Mouse (Mus musculus) WW6 (cell line): ENCODE results near the gene Helq.

Experiments used
- DNase-seq: peaks from one replicate; pipeline ENCODE4 v3.0.0-alpha.2; 2013; ENCODE audit warnings: low read depth, low spot score

Gene Helq

DNA sequence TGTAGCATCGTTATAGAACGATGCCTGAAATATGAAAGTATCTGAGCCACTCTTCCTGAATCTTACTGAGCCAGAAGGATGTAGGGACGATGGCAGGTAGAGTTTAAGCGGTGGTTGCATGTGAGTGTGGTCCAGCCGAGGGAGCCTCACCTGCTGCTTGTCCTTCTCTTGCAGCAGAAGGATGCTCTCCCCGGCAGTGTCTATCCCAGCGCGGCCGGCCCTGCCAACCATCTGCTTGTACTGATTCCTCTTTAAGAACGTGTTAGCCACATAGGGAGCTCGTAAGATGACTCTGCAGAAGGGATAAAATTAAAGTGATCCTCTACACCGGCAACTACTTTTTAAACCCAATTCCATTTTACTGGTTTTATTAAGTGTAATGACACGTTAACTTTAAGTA lies 19.4 kb downstream of the Helq start:
- no peak for DNase-seq

DNA sequence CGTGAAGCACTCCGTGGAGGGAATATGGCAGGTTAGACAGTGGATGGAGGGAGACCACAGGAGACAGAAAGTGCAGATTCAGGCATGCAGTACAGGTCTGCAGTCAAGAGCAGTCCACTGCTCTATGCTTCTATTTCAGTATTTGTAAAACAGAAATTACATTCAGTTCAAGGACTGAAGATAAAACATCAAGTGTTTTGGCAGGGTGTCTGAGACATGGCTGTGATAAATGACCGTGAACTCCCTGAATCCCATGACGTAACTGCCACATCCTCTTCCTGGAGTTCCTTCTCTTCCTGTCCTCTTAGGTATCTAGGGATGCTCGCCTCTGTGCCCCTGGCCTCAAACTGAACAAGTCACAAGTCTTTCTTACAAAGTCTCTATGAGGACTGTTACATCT lies 21.5 kb downstream of the Helq start:
- DNase-seq = no peak

DNA sequence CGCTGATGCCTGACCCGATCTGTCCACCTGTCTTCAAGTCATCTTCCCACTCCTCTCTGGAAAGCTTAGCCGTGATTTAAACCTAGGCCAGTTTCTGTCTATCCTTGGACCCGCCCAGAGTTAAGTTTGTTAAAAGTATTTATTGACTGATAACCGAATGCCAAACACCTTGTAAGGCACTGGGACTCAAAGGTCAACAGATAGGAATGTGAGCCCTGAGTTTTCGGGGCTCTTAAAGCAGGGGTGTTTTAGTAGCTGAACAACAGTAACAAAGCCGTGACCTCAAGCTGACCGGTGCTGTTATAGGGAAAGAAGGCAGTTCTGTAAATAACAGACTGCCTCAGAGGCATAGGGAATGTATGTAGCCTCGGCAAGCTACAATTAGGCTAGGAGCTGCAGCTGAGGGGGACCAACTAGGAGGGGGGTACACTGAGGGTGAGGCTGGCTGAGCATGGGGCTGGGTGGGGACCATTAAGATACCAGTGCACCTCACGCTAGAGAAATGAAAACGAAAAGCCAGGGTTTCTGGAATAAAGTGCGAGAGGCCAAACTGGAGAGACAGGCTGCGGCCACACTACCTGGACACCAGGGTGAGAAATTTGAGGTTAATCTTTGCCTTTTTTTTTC lies 22.5 kb downstream of the Helq start:
- no peak for DNase-seq

DNA sequence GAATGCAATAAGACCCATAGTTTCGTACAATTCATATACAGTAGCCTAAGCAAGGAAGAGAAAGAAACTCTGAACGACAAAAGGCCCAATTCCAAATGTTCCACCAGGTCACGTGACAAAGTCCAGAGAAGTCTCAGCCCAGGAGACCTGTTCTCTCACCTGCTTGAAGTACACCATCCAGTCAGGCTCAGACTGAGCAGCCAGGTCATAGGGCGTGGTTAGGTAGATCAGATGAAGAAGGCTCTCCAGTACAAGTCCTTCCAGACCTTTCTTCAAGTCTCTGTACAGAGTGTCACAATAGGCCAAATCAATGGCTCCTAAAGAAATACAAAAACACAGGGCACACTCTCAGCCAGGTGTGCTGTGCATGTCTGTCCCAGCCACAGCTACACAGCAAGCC lies 26.8 kb downstream of the Helq start:
- DNase-seq = no peak

DNA sequence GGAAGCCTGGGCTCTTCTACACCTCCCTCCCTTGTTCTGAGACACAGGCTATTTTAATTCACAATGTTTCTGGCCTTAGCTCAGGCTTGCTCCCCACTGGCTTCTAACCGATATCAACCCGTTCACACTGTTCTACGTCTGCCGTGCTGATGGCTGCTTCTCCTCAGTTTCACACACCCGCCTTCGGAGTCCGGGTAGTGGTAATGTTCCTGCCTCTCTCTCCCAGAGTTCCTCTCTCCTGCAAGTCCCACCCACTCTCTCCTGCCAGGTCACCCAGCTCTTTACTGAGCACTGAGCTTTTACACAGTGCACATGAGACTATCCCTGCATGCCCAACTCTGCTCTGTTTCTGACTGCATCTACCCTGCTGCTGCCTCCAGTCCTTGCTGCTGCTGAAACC lies 32.4 kb downstream of the Helq start:
- no peak for DNase-seq

DNA sequence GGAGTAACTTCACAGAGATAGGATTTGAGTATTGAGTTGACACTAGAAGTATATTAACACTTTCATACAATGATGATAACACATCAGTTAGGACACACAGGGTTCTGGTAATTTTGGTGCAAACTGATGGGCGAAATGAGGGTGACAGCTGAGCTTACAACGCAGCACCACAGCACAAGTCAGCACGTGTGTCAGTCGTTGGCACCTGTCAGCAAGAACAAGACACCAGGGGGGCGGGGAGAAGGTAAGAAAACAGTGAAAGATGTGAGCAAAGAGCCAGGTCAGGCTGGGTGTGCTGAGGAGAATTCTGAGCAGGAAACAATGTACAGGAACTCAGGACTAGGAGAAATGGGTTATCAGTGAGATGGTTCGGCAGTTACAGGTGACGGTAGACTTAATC lies 36.7 kb downstream of the Helq start:
- DNase-seq = no peak

DNA sequence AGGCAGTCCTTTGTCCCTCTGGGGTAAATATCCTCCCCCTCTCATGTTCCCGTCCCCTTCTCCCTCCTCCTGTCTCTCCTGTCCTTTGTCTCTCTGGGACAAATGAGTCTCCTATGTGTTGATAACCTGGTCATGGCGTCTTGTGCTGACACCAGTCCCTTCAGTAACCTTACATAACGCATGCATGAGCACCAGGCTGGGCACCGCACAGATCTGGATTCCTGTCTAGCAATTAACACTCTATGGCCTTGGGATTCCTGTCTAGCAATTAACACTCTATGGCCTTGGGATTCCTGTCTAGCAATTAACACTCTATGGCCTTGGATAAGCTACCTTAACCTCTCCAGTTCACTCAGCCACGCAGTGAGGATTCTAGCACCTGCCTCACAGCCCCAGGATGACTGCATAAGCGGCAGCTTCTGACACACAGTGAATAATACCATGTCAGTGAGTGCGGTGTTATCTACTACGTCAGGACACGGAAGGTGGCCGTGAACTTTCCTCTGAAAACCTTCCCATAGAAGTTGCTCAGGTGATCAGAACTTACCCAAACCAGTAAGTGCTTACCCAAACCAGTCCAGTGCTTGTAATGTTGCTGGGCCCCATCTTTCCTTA lies 38.2 kb downstream of the Helq start:
- no peak for DNase-seq

DNA sequence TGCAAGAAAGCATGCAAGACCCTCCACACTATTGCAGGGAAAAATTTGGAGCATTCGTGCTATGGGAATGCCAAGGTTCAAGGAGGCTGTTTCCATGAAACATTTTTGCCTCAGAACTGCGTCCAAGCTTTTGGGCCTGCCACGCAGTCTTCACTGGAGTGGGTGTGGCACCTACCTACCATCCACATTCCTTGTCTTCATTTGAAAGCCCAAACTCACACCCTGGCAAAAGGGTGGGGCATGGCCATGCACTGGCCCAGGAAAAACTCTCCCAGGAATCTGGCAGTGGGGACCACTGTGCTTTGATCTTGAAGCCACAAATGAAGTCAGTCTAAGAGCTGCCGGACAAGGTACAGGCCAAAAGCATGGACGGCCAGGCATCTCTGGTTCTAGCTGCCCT lies 40.3 kb downstream of the Helq start:
- DNase-seq = no peak

DNA sequence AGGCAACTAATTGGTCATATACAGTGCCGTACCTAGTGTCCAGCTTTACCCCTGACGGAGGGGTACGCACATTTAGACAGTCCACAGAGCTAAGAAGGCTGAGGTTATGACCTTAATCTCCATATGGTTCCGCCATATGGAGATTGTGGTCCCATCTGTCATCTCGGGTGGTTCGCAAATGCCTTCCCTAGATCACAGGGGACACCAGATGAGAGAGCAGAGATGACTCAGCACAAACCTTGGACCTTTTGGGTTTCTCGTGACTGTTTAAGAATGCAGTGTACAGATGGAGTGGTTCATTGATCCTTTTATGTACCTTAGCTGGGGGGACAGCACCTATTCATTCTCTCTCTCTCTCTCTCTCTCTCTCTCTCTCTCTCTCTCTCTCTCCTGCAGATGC lies 45.0 kb downstream of the Helq start:
- DNase-seq = no peak

DNA sequence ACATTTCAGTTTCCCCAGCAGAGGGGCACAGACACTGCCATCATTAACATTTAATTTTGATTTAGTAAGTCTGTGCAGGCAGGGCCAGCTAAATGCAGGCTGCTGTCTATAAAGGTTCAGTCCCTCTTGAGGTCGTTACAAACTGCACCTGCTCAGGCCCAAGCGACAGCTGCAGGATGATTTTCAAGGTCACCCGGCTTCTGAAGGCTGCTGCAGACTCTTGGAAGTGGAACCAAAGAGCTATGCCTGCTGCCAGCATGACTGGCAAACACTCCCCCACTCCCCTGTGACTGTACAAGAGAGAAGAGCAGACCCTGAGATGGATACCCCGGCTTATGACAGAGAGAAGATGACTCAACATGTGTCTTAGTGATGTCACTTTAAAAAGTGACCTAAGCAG lies 46.7 kb downstream of the Helq start:
- no peak for DNase-seq

DNA sequence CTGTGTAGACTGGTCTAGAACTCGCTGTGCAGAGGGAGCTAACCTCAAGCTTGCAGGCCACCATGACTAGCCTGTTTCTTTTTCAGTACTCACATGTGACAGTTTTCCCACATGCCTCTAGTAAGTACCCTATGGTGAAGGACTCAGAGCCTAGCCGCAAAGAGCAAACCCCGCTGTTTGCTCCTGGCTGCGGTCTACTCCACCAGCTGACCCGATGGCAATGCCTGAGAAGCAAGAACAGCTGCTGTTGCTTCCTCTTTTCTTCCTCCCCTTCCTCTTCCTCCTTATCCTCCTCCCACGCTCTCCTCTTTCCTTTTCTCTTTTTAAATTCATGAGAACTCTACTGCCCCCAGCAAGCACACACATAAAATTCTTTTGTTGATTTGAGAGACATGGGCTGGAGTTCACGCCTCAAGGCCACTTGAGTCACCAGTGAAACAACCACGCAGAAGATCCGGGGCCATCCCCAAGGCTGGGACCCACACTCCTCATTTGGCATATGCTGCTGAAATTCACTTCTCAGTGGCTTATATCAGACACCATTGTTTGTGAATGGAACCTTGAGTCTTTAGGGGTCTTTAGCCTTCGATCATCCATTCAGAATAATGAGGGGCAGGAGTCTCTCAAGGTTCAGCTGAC lies 47.7 kb downstream of the Helq start:
- DNase-seq = no peak

DNA sequence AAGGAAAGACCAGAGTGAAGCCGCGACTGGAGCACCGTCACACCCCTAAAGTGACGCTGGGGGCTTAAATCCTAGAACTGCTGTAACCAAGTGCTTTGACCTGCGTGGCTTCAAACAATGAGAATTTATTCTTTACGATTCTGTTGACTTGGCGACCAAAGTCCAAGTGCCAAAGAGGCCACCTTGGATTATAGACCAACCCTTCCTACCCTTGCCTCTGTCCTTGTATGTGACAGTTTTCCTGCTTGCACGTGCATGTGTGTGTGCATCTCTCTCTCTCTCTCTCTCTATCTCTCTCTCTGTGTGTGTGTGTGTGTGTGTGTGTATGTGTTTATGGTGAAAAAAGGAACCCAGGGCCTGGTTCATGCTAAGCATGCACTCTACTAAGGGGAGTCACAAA lies 59.6 kb downstream of the Helq start:
- no peak for DNase-seq

DNA sequence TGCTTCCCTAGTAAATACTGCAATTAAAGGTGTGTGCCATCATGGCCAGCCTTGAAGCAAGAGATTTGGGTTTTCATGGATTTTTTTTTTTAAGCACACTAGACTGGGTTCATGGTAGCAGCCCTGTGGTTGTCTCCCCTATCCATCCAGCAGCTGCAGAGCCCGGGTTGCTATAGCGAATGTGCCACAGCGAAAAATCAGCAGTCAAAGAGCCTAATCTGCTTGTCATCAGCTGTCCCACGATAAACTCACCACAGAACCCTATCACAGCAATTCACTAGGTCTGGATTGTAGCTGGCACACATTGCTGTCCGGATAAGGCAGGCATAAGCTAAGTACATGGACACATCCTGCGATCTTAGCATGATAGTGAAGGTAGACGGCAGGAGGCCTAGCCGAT lies 61.5 kb downstream of the Helq start:
- DNase-seq = no peak

DNA sequence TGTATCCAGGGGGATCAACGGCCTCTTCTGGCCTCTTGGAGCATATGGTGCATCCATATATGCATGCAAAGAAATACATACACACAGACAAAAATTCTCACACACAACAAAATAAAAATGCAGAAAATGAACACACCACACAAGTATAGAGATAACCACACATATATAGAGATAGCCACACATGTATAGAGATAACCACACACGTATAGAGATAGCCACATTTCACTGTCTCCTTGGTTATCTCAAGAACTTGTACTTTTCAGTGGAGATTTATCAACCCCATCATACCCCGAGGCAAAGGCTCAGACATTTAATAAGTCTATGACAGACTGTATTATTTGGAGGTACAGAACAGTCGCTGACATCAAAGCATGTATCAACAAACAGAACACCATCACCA lies 63.9 kb downstream of the Helq start:
- no peak for DNase-seq

DNA sequence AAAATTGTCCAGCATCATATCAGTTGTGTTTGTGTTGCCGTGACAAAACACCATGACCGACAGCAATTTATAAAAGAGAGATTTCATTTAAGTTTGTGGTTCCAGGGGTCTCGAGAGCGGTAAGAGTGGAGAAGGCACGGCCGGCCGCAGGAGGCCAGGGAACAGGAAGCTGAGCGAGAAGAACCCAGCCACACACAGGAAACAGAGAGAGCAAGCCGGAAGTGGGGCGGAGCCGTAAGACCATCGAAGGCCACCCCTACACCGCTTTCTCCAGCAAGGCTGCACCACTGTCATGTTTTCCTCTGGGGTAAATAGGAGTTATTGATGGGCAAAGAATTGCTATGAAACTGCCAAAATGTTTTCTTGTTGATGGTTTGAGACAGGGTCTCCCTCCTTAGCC lies 69.6 kb downstream of the Helq start:
- DNase-seq = no peak

DNA sequence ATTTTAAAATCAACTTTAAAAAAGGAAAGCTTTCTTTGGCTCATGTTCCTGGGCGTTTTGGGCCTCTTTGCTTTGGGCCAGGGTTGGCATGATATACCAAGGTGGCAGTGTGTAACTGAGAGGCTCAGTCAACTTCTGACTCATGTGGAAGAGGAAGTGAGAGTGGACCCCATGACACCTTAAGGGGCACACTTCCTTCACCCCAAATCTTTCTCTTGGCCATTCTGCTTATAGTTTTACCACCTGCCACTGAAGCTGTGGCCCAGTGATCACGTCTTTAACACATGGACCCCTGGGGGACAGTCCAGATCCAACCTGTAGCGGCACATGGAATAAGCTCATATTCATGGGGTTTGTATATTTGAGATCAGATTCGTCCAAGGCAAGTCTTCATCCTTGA lies 72.4 kb downstream of the Helq start:
- DNase-seq = no peak

DNA sequence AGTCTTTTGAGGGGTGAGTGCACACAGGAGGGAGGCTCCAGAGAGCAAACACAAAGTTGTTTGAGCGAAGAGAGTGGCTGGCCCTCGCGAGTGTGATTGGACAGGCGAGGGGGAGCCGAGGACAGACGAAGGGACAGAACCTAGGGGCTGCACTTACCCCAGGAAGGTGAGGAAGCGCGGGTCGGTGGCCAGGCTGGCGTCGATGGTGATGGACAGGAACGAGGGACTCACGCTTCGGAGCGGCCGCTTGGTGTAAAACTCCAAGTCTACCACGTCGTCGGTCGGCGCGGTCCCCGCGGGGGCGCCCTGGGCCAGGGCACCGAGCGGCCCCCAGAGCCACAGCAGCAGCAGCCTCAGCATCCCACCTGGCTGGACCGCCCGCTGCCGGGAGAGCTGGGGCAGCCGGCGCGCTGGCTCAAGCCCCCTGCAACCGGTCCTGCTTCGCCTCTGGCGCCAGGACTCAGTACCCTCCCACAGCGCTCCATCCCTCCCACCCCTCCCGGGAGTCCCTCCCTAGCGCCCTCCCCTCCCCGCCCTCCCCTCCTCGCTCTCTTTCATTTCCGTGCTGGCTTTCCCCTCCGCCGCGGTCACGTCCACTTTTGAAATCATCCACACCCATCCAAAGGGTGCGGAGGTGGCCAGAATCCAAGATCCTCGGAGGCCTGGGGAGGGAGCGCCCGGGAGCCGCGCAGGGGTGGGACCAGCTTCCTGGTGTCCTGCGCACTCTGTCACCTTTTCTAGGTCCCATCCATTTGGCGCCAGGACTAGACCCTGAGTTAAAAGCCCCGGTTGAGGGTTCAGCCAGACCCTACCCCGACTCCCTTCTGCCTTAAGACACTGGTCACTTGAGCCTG lies 78.9 kb downstream of the Helq start, which contains the start of gene Hpse:
Gene Hpse (minus strand): TSS at position 482 of the 854 bp plus-strand sequence.
- no peak for DNase-seq

DNA sequence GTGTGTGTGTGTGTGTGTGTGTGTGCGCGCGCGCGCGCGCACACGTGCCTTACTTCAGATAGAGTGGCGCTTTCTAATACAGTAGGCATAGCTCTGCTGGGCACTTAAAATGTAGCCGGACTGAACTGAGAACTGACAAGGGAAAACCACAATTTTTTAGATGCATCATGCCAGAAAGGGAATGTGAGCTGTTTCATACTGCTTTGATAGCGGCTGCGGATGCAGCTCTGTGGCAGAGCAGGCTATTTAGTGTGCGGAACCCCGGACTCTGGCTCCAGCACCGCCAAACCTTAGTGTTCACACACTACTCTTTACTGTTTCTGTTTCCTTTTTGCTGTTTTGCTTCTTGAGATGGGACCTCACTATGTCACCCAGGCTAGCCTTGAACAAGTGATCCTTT lies 81.6 kb downstream of the Helq start:
- no peak for DNase-seq
